Comparison of ENCODE assay signal across 7 mouse cellular contexts in the genomic region with DNA sequence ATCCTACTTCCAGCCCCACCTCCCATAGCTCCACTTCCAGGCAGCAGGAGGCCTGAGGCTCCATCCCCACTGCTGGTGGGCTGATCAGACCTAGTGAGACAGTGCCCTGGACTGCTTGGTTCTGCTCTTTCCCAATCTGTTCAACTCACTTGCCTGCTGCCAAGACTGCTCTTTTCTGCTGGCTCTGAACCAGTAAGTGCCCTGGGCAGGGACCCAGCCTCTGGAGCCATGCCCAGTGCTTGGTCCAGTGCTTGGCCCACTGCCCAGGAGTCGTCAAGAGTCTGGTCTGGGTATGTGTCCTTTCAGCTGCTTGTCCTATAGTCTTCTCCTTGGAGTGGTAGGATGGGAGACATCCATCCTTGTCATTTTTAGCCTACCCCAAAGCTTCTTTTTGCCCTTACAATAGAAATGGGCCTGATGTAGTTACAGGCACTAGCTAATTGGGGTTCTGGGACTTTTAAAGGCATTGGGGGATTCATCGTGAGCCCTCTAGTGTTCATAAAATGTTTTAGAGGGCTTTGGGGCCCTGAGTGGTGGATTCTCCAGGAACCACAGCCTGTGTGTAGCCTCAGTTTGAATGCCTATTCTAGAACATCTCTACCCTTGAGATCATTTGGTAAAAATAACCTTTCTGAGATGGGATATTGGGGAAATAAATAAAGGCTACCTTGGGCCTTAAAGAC.
A peak's percentile ranks its signal among the peaks of the same experiment; 100 is the strongest.
DNase-seq lines count a peak whose midpoint lies in the region; ATAC-seq lines count a peak whose summit lies in the region.

No protein-coding gene starts in this region.

- WGBS in neural tube, embryonic 14.5 days: 46% methylated on average over 2 of the region's 2 CpGs

- DNase-seq in adrenal gland, postnatal 25 days: peak; percentile 96
- peak; percentile 91 to 99 for DNase-seq in cerebellum, postnatal 4 days (ENCODE audit: low spot score in 2 of 2)
- peak; percentile 62 to 80 for DNase-seq in gastrocnemius, postnatal 4 days (ENCODE audit: low spot score in 2 of 2)
- DNase-seq in kidney, adult 8-10 months: peak; percentile 94 to 97
- DNase-seq in left cerebral cortex, postnatal 36 days (ENCODE audit: low spot score in 2 of 2): peak; percentile 76 to 80
- peak; percentile 80 to 89 for DNase-seq in urinary bladder, postnatal 4 days (ENCODE audit: low spot score in 2 of 2)

- no peaks in the 10 kb centered on the region for H3K9me3 ChIP-seq in neural tube, embryonic 14.5 days (ENCODE audit: control insufficient read depth, low read length)

- H3K36me3 ChIP-seq in neural tube, embryonic 14.5 days (ENCODE audit: control insufficient read depth, insufficient read depth, low read length): no peaks in the 10 kb centered on the region

- H3K4me3 ChIP-seq in neural tube, embryonic 14.5 days (ENCODE audit: low read depth, low read length): no peak overlapping the region

- H3K4me2 ChIP-seq in neural tube, embryonic 14.5 days (ENCODE audit: low read depth, low read length): no peak overlapping the region

- no peaks in the 10 kb centered on the region for H3K27me3 ChIP-seq in neural tube, embryonic 14.5 days (ENCODE audit: control insufficient read depth, insufficient read depth, low read length)

- intact Hi-C loops in left cerebral cortex, postnatal 36 days (cut with DNase I): loop anchor here (5.0 to 10.0 kb wide), 3 partner anchors 143 to 398 kb away; partner anchors contain the start of gene Atg10

- H3K9ac ChIP-seq in neural tube, embryonic 14.5 days (replicated peaks; ENCODE audit: low read depth, low read length): no peak overlapping the region

- no peak overlapping the region for H3K27ac ChIP-seq in neural tube, embryonic 14.5 days (ENCODE audit: low read depth, low read length)

- H3K4me1 ChIP-seq in neural tube, embryonic 14.5 days (ENCODE audit: control insufficient read depth, insufficient read depth, low read length): peaks cover 4% of the 10 kb centered on the region

- peak; percentile 80 for ATAC-seq in neural tube, embryonic 14.5 days (ENCODE audit: low read depth)
